Mouse (Mus musculus) CH12.LX (cell line): ENCODE results near the gene Sept1. TPM values are rescaled to one million over a fixed set of nuclear protein-coding genes. Genes with fewer than 3 reads are reported as not detected.

Experiments
- DNase-seq: peaks from one replicate; pipeline ENCODE4 v3.0.0-alpha.2; 2013; ENCODE audit errors: extremely low read depth
- H3K27ac ChIP-seq: 2 replicates; pipeline ENCODE4 v1.5.1; 2012; ENCODE audit warnings: low read depth, mild to moderate bottlenecking, control low read depth, moderate library complexity; ENCODE audit not compliant: insufficient read depth
- H3K27me3 ChIP-seq: replicated peaks from 2 replicates; pipeline ENCODE3; 2012; ENCODE audit warnings: inconsistent platforms
- H3K36me3 ChIP-seq, 2 experiments: replicated peaks in 1 of 2; 2 replicates each; pipeline versions ENCODE3 to v1.6.1; 2012; ENCODE audit warnings: inconsistent platforms in 1 of 2, low read length in 1 of 2, mild to moderate bottlenecking in 1 of 2, mixed read lengths in 1 of 2, moderate library complexity in 1 of 2; ENCODE audit not compliant: control insufficient read depth in 1 of 2, insufficient read depth in 1 of 2
- H3K4me1 ChIP-seq, 2 experiments: 2 replicates each; pipeline ENCODE4 v1.6.1; 2012; ENCODE audit warnings: inconsistent platforms in 1 of 2, moderate library complexity in 1 of 2; ENCODE audit not compliant: insufficient read depth in 2 of 2, control insufficient read depth in 1 of 2
- H3K4me2 ChIP-seq: 2 replicates; pipeline ENCODE4 v1.6.1; 2012; ENCODE audit warnings: low read depth, mild to moderate bottlenecking, control low read depth; ENCODE audit not compliant: poor library complexity, insufficient read depth, severe bottlenecking
- H3K4me3 ChIP-seq, 3 experiments: fragments of 150-350 bp in 1 of 3; sonication (generic) in 1 of 3; replicated peaks in 1 of 3; 2 replicates each; pipeline versions ENCODE3 to v1.5.1; 2011 to 2012; ENCODE audit warnings: low read depth in 2 of 3, low read length in 2 of 3, mild to moderate bottlenecking in 2 of 3, moderate library complexity in 2 of 3, control low read depth in 1 of 3, improper control_type of control experiment in 1 of 3, inconsistent platforms in 1 of 3, mixed read lengths in 1 of 3; ENCODE audit not compliant: poor library complexity in 1 of 3
- H3K79me2 ChIP-seq: replicated peaks from 2 replicates; pipeline ENCODE4 v1.6.1; 2012; ENCODE audit warnings: mild to moderate bottlenecking, moderate library complexity; ENCODE audit not compliant: control insufficient read depth, poor library complexity, insufficient read depth, severe bottlenecking; ENCODE audit errors: extremely low read depth
- H3K9ac ChIP-seq: 2 replicates; pipeline ENCODE4 v1.6.1; 2012; ENCODE audit warnings: low read depth, mild to moderate bottlenecking, control low read depth, moderate library complexity; ENCODE audit not compliant: insufficient read depth
- H3K9me3 ChIP-seq: replicated peaks from 2 replicates; pipeline ENCODE3; 2012; ENCODE audit warnings: low read length, inconsistent platforms, mixed read lengths
- BHLHE40 ChIP-seq: IDR thresholded peaks from 2 replicates; pipeline ENCODE4 v1.6.1; 2011; ENCODE audit warnings: mild to moderate bottlenecking, low read depth, low read length, improper control_type of control experiment
- CHD1 ChIP-seq: IDR thresholded peaks from 2 replicates; pipeline ENCODE4 v1.6.1; 2012; ENCODE audit warnings: low read depth, low read length, improper control_type of control experiment, inconsistent platforms
- CHD2 ChIP-seq: IDR thresholded peaks from 2 replicates; pipeline ENCODE4 v1.6.1; 2011; ENCODE audit warnings: low read length, improper control_type of control experiment
- CTCF ChIP-seq, 2 experiments: IDR thresholded peaks in 1 of 2; conservative IDR thresholded peaks in 1 of 2; 2 replicates each; pipeline ENCODE4 v1.5.1; 2011 to 2012; ENCODE audit warnings: low read depth in 2 of 2, low read length in 2 of 2, improper control_type of control experiment in 1 of 2, inconsistent platforms in 1 of 2, mild to moderate bottlenecking in 1 of 2, moderate library complexity in 1 of 2
- E2F4 ChIP-seq: IDR thresholded peaks from 2 replicates; pipeline ENCODE4 v1.6.1; 2011; ENCODE audit warnings: low read depth, low read length, improper control_type of control experiment; ENCODE audit not compliant: insufficient replicate concordance
- ELF1 ChIP-seq: IDR thresholded peaks from 2 replicates; pipeline ENCODE4 v1.6.1; 2014; ENCODE audit warnings: low read depth, mild to moderate bottlenecking, inconsistent platforms, low read length, improper control_type of control experiment
- EP300 ChIP-seq: IDR thresholded peaks from 2 replicates; pipeline ENCODE4 v1.6.1; 2011; ENCODE audit warnings: low read length, improper control_type of control experiment
- ETS1 ChIP-seq: conservative IDR thresholded peaks from 2 replicates; pipeline ENCODE4 v1.6.1; 2012; ENCODE audit warnings: low read depth, mild to moderate bottlenecking, inconsistent platforms, low read length, improper control_type of control experiment, moderate library complexity
- GABPA ChIP-seq: IDR thresholded peaks from 2 replicates; pipeline ENCODE4 v1.6.1; 2012; ENCODE audit warnings: low read depth, low read length, improper control_type of control experiment, inconsistent platforms; ENCODE audit not compliant: insufficient replicate concordance
- HCFC1 ChIP-seq: IDR thresholded peaks from 2 replicates; pipeline ENCODE4 v1.6.1; 2012; ENCODE audit warnings: low read depth, mild to moderate bottlenecking, inconsistent platforms, low read length, improper control_type of control experiment
- JUN ChIP-seq: IDR thresholded peaks from 2 replicates; pipeline ENCODE4 v1.6.1; 2011; ENCODE audit warnings: low read depth, mild to moderate bottlenecking, low read length, improper control_type of control experiment, moderate library complexity; ENCODE audit not compliant: insufficient read depth
- JUND ChIP-seq: conservative IDR thresholded peaks from 2 replicates; pipeline ENCODE4 v1.6.1; 2011; ENCODE audit warnings: low read depth, low read length, improper control_type of control experiment
- KAT2A ChIP-seq: IDR thresholded peaks from 2 replicates; pipeline ENCODE4 v1.6.1; 2012; ENCODE audit warnings: low read length, improper control_type of control experiment, inconsistent platforms; ENCODE audit not compliant: insufficient replicate concordance
- MAX ChIP-seq: IDR thresholded peaks from 2 replicates; pipeline ENCODE4 v1.6.1; 2011; ENCODE audit warnings: low read length, improper control_type of control experiment
- MXI1 ChIP-seq: IDR thresholded peaks from 2 replicates; pipeline ENCODE4 v1.6.1; 2011; ENCODE audit warnings: mild to moderate bottlenecking, low read depth, low read length, improper control_type of control experiment
- MYC ChIP-seq: IDR thresholded peaks from 2 replicates; pipeline ENCODE4 v1.6.1; 2011; ENCODE audit warnings: low read depth, mild to moderate bottlenecking, improper control_type of control experiment, low read length
- PAX5 ChIP-seq: IDR thresholded peaks from 2 replicates; pipeline ENCODE4 v1.6.1; 2012; ENCODE audit warnings: low read length, inconsistent platforms, mixed read lengths
- POLR2A ChIP-seq: IDR thresholded peaks from 2 replicates; pipeline ENCODE4 v1.6.1; 2011; ENCODE audit warnings: low read depth, mild to moderate bottlenecking, improper control_type of control experiment, low read length
- POLR2AphosphoS2 ChIP-seq: IDR thresholded peaks from 2 replicates; pipeline ENCODE4 v1.6.1; 2011; ENCODE audit warnings: low read depth, low read length, improper control_type of control experiment
- RAD21 ChIP-seq: IDR thresholded peaks from 2 replicates; pipeline ENCODE4 v1.6.1; 2011; ENCODE audit warnings: low read depth, mild to moderate bottlenecking, low read length, improper control_type of control experiment, moderate library complexity
- RCOR1 ChIP-seq: conservative IDR thresholded peaks from 2 replicates; pipeline ENCODE4 v1.6.1; 2012; ENCODE audit warnings: low read depth, mild to moderate bottlenecking, inconsistent platforms, low read length, improper control_type of control experiment
- SMC3 ChIP-seq: IDR thresholded peaks from 2 replicates; pipeline ENCODE4 v1.6.1; 2011; ENCODE audit warnings: low read depth, low read length, improper control_type of control experiment
- UBTF ChIP-seq: IDR thresholded peaks from 2 replicates; pipeline ENCODE4 v1.6.1; 2012; ENCODE audit warnings: low read depth, mild to moderate bottlenecking, inconsistent platforms, low read length, improper control_type of control experiment, moderate library complexity
- USF1 ChIP-seq: IDR thresholded peaks from 2 replicates; pipeline ENCODE4 v1.6.1; 2014; ENCODE audit warnings: low read depth, mild to moderate bottlenecking, inconsistent platforms, low read length, improper control_type of control experiment
- dilution Hi-C: fragments of 300-500 bp; cut with MboI; formaldehyde crosslinking; loops from 2 replicates; pipeline ENCODE4 v1.14.3; 2020; ENCODE audit warnings: low sequenced_read_pairs; ENCODE audit not compliant: extremely low pct_unique_long_range_greater_than_20kb, extremely low pct_ligation_motif_present
- in situ Hi-C: fragments of 300-500 bp; cut with MboI; formaldehyde crosslinking; loops from 3 replicates; pipeline ENCODE4 v1.14.3; 2019; ENCODE audit warnings: low sequenced_read_pairs, low pct_ligation_motif_present, low pct_unique_long_range_greater_than_20kb, mixed read lengths
- polyA plus RNA-seq: library from polyadenylated mRNA; unstranded; fragments of >175 nt; gene quantifications from 2 replicates; pipeline ENCODE4 v1.2.1, GENCODE M21; 2012; ENCODE audit warnings: low read depth; ENCODE audit not compliant: insufficient read length
- total RNA-seq, 2 experiments: library from RNA; depleted of rRNA; stranded (reverse); fragments of 300-350 nt in 1 of 2; fragments of >200 nt in 1 of 2; gene quantifications; 2 replicates each; pipeline ENCODE4 v1.2.3; 2012 to 2014

Sept1 gene
- total and polyA plus RNA-seq, 3 experiments, result 42.7 to 171 (median 92.3) TPM

GRCm38 (mm10) chr7:127259186-127259905 is 26.4 kb upstream of the Sept1 start:
- no peak overlapping the region for H3K27ac ChIP-seq
- H3K4me3 ChIP-seq, result peak overlapping the region in 2 of 3 experiments; percentile 66 to 76
- H3K9ac ChIP-seq, result no peak overlapping the region; the same call in 1 of the 2 replicates

DNA sequence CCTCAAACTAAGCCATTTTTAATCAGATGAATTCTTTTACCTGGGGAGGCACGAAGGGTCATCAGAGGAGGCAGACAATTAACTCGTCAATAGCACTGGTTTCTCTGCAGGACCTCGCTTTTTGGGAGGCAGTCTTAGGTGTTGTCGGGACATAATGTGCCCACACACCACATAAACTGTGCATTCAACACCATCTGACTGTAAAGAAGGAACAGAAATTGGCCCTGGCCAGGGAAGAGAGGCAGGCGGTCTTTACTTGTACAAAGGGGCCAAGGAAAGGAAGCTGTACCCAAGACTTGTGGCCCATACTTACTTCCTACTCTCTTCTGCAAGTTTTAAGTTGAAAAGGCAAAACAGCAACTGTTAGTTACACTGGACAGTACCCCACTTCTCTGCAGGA is 23.6 kb upstream of the Sept1 start:
- in situ Hi-C loops (no loop called here), dilution Hi-C loops (no loop called here)
- TF ChIP-seq CHD2 (no peak), POLR2AphosphoS2 (no peak), ETS1 (no peak), POLR2A (no peak), MYC (no peak), UBTF (no peak), MXI1 (no peak), CHD1 (no peak), SMC3 (no peak), RCOR1 (no peak), EP300 (no peak), MAX (no peak), BHLHE40 (no peak)

More at GRCm38 (mm10) chr7:127259186-127259905, 26.4 kb upstream of the Sept1 start:
- no peak for DNase-seq
- Histone ChIP-seq H3K36me3 (peaks cover 20 to 37% of the 10 kb centered on the region in 2 experiments), H3K9me3 (no peaks in the 10 kb centered on the region), H3K27me3 (no peaks in the 10 kb centered on the region), H3K4me1 (peaks cover 12 to 47% of the 10 kb centered on the region in 2 experiments; a peak in 3 of 4 replicates), H3K79me2 (peaks cover 15% of the 10 kb centered on the region), H3K4me2 (peak overlapping the region; percentile 64)
- no peak for TF ChIP-seq ETS1
- TF ChIP-seq MYC, result no peak
- TF ChIP-seq KAT2A, result no peak
- peak; percentile 19; the same call in 1 of the 2 replicates for TF ChIP-seq SMC3
- TF ChIP-seq HCFC1, result no peak
- TF ChIP-seq PAX5, result no peak
- peak in 1 of 2 experiments; percentile 37; a peak in 2 of 4 replicates for TF ChIP-seq CTCF (conservative IDR thresholded peaks at IDR 0.05 in 1 of 2, IDR thresholded peaks at IDR 0.05 in 1 of 2; ENCODE audit: low read depth in 2 of 2, low read length in 2 of 2)
- no peak for TF ChIP-seq JUN
- TF ChIP-seq BHLHE40, result no peak
- peak; percentile 10; the same call in 1 of the 2 replicates for TF ChIP-seq RAD21
- TF ChIP-seq JUND, result no peak
- no peak for TF ChIP-seq USF1
- no peak for TF ChIP-seq GABPA
- TF ChIP-seq ELF1, result no peak
- no peak for TF ChIP-seq E2F4
- dilution Hi-C loops (no loop called here), in situ Hi-C loops (no loop called here)

More for the DNA sequence above, 23.6 kb upstream of the Sept1 start:
- Histone ChIP-seq H3K36me3 (peaks cover 20 to 47% of the 10 kb centered on the region in 2 experiments), H3K4me2 (no peak overlapping the region), H3K4me3 (no peak overlapping the region), H3K9ac (no peak overlapping the region), H3K79me2 (peaks cover 15% of the 10 kb centered on the region), H3K4me1 (peaks cover 15 to 63% of the 10 kb centered on the region in 2 experiments; a peak in 3 of 4 replicates), H3K9me3 (no peaks in the 10 kb centered on the region), H3K27ac (no peak overlapping the region), H3K27me3 (no peaks in the 10 kb centered on the region)
- no peak for DNase-seq
